Mouse (Mus musculus): Measurements from ENCODE around the gene Nell2.

Gene Nell2

DNA sequence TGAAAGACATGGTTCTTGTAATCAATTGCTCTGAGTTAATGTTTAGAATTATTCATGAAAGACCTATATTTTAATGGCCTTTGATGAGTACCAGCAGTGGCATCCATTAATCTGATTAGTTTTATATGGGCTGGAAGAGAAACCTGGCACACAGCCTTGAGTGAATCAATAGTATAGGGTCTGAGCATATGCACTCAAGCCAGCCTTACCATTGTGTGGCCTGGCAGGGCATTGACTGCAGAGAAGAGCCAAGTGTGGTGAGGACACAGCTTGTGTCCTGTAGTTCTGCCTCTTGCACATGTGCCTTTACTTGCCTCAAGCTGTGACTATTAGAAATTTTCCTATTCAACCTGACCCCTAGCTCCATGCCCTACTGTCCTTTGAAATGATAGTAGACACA, 426.8 kb downstream of the Nell2 start:
- no peak for DNase-seq (ENCODE audit: low read depth)

- no peak for DNase-seq (ENCODE audit: low read depth)
Observed at GRCm38 (mm10) chr15:95100133-95100532, 428.2 kb downstream of the Nell2 start.

- DNase-seq (ENCODE audit: low read depth) = no peak
Observed at GRCm38 (mm10) chr15:95085962-95086361, 442.4 kb downstream of the Nell2 start.

DNA sequence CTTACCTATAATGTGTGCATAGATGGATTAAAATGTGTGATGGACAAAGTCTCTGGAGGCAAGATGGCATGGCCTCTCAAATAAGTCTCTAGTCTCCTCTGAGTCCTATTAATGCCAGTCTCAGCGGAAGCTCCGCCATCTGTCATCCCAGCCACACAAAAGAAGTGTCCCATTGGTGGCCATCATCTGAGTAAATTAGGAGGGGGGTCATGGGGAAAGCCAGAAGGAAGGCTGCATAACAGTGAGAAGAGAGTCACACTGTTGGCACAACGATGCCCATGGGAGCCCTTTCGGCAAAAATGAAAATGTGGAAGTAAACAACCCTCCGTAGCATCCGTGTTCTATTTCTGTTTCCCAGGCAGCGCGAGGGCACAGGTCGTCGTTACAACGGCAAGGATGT, 446.7 kb downstream of the Nell2 start:
- DNase-seq (ENCODE audit: low read depth) = no peak

DNA sequence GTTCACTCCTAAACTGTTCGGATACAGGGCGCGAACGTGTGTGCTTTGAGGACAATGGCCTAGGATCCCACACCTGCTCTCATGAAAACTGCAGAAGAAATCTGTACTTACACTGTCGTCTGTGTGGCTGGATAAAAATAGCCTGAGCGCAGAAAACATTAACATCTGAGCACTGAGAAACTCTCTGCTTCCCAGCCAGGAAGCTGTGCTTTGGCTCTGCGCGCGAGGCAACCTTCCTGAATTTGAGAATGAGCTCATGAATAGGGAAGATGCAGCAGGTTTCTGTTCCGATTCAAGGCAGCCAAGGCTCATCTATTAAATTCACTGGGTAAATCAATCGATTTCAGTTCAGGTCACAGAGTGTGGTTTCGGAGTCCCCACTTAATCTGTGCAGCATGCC, 453.0 kb downstream of the Nell2 start:
- DNase-seq (ENCODE audit: low read depth) = no peak

DNA sequence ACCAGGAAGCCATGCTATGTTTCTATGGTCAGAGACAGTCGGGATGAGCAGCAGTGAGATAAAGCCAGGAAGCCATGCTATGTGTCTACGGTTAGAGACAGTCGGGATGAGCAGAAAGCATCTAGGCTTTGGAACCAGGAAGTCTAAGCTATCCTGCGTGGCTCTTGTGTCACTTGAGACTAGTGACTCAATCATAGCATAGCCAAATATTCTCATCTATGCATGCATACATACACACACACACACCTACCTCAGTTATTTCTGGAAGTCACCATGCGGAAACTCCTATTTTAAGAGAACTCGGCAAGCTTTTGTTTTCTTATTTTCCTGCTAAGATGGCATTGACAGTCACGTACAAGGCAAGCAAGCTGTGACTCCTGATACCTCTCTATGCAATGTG, 457.5 kb downstream of the Nell2 start:
- DNase-seq (ENCODE audit: low read depth) = no peak

DNA sequence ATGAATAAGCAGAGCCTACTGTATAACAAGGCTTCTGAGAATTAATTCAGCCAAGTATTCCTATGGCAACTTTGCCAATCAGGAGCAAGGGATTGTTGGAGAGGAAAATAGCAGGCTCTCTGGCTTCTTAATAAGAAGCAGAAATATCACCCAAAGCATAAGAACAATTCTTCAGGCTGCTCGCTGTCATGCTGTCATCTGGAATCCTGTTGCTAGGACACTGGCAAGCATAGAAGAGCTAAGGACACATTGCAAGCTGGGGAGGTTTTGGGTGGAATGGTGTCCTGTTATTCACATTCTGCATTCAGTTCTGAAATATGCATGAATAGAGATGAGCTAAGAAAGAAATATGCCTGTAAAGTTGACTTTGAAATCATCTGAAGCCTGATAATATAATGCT, 459.6 kb downstream of the Nell2 start:
- DNase-seq (ENCODE audit: low read depth) = no peak

- DNase-seq (ENCODE audit: low read depth) = no peak
Observed at GRCm38 (mm10) chr15:95068023-95068422, 460.3 kb downstream of the Nell2 start.

DNA sequence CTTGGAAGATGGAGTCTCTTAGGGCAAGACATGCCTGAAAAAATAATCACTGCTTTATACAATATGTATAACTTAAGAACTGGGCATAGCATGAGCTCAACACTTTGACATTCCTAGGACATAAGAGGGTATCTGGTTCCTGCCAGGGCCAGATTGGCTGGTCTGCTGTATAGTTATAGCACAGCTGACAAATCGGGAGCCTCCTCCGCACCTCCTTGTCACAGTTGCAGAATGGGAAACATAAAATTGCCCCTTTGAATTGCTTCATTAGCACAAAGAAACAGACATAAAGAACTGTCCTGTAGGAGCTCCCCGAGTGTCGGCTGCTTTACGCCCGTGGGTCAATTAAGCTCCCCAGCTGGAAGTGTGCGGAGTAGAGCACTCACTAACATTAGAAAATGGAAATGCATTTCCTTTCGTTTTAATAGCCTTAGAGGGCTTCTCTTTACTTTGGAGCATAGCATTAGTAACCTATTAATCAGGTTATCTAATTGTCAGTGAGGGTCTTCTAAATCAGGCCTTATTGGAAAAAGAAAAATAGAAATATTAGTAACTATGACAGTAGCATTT, 473.2 kb downstream of the Nell2 start:
- no peak for DNase-seq (ENCODE audit: low read depth)

DNA sequence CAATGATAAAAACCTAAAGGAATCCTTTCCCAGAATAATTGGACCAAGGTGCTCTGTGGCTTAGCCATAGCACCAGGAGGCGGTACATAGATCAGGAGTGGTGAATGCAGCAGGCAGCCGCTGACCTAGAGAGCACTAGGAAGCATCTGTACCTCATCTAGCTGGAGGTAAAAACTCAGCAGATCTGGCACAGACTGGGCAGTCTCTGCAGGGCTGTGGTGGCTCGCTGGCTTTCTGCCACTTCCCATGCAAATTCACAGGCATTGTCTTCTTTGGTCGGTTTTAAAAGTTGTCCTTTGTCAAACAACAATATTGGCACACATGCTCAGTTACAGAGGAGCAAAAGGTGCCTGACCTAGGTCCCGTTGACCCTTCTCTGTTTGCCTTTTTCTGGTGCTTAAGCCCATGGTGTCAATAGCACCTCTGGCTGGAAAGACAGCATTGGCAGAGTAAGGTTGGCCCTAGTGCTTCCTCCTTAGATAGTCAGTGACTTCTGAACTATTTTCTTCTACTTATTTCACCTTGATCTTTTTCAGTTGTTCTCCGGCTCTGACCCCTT, 479.1 kb downstream of the Nell2 start:
- no peak for DNase-seq (ENCODE audit: low read depth)

GRCm38 (mm10) chr15:95047486-95047885, 480.9 kb downstream of the Nell2 start:
- DNase-seq (ENCODE audit: low read depth) = no peak

GRCm38 (mm10) chr15:95044011-95044410, 484.3 kb downstream of the Nell2 start:
- no peak for DNase-seq (ENCODE audit: low read depth)

- DNase-seq (ENCODE audit: low read depth) = no peak
Observed at GRCm38 (mm10) chr15:95042437-95042836, 485.9 kb downstream of the Nell2 start.

GRCm38 (mm10) chr15:95029487-95029875, 498.9 kb downstream of the Nell2 start:
- DNase-seq (ENCODE audit: low read depth) = no peak

DNA sequence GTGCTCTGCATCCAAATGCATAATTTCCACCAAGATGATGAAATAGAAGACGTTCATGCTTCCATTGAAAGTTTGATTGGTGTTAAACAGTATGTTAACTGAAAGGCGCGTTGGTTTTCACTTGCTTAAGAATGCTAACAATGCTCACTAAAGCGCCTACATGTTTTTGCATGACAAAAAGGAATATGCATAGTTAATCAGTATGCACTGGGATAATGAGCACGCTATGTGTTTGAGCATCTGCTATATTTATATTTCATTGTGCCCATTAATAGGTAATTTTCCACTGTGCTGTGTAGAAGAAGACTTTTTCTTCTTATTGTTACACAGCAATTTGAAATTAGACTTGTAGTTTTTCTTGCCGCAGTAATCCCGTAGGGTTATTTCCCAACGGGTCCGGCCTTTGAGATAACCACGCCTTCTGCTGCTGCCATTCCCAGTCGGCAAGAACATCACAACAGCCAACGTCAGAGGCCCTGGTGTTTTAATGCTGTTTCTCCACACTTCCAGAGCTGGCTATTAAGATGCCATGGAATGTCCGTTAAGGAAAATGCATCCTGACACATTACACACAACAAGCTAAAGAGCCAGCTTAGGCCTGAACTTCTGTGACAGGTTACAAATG, 499.4 kb downstream of the Nell2 start:
- no peak for DNase-seq (ENCODE audit: low read depth)
